Mouse (Mus musculus): ENCODE results near the gene Hsd11b1.
A peak's percentile ranks its signal among the peaks of the same experiment; 100 is the strongest.
"Not testable (repeated sequence)": the region's sequence is repeated elsewhere in the genome, so short reads cannot be mapped to it uniquely, and the experiment has no call there.

The Hsd11b1 gene

GRCm38 (mm10) chr1:193278414-193279045 is 14.7 kb upstream of the Hsd11b1 start:
- DNase-seq (ENCODE audit: low spot score) = peak; percentile 13

DNA sequence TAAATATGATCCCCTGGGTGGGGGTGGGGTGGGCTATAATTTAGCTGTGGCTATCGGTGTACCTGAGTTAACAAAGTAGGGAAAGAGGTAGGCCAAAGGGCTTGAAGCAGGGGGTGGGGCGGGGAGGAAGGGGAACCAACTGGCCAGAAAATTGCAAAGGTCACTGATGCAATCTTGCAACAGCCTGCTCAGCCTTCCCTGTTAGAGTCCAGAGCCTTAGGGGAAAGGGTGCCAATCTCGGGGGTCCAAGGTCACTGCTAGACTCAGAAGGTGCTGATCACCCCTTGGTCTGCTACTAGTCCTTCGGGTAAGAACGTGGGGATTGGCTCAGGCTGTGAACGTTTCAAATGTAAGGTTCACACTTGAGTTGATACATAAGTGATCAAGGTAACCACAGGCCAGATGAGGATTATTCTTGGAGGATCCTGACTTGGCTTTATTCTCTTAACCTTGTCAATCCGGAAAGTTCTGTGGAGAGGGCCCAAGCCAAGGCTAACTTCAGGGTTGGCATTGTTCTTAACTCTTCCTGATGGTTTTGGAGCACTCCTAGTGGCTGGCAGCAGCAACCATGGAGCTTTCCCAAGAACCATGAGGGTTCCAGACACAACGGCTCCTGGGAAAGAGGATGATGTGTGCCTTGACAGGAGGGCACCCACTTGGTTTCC is 10.7 kb upstream of the Hsd11b1 start:
- DNase-seq (ENCODE audit: low spot score) = no peak

DNA sequence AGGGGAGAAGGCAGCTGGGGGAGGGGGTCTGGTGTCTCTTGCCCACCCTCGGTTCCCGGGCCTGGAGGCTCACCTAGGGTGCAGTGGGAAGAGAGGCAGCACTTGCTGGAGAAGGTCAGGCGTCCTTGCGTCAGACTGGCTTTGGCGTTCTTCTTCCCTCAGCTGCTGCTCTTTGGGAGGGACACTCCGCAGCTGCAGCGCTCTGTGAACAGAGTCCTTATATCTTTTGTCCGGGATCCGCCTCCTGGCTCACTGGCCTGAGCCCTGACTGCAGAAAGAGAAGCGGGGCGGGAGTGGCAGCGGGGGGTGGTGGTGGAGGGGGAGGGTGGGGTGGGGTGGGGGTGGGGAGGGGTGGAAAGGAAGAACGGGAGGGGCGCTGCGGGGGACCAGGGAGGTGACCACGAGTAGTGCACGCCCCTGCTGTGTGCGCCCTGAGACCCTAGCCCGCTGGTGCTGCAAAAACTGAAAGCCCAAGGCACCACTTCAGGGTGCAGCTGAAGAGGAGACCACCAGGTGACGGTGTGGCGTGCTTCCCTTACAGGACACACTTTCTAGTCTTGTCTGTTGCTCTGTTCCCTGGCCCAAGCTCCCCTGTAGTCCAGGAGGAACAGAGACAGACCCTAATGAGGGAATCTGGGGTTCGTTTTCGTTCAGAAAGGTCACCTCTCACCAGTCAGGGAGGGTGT is 9.2 kb upstream of the Hsd11b1 start, which contains the start of gene G0s2:
G0s2 (minus strand) TSS at position 302 of the 686 bp plus-strand sequence.
- DNase-seq (ENCODE audit: low spot score) = peak; percentile 74

DNA sequence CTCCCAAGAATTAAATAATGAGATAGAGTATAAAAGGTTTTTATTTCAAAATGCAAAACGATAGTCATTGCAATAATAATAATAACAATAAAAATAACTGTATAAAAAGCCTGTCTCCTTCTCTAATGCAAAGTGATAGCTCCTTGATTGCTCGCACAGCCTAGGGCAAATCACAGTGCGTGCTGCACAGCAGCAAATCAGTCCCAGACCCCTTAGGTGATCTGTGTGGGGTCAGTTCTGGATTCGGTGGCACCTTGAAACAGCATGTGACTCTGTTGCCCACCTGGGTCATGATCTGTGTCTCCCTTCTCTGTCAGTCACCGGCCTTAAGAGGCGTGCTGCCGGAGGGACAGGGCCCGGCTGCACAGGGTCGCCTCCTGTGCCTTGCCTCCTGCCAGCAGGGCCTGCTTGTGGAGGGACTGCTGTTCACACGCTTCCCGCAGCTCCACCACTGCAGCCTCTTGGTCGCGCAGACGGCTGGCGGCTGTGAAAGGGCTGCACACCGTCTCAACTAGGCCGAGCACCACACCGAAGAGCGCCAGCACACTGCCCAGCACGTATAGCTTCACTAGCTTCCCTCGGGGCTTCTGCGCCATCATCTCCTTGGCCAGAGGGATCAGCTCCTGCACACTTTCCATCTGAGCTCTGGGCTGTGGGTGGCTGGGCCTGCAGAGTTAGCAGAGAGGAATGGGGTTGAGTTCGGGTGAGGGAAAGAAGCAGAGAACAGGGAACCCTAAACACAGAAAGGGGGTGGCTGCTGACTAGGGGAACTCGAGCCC is 8.5 kb upstream of the Hsd11b1 start:
- no peak for DNase-seq (ENCODE audit: low spot score)

GRCm38 (mm10) chr1:193270965-193271763 is 7.3 kb upstream of the Hsd11b1 start:
- no peak for DNase-seq (ENCODE audit: low spot score)

DNA sequence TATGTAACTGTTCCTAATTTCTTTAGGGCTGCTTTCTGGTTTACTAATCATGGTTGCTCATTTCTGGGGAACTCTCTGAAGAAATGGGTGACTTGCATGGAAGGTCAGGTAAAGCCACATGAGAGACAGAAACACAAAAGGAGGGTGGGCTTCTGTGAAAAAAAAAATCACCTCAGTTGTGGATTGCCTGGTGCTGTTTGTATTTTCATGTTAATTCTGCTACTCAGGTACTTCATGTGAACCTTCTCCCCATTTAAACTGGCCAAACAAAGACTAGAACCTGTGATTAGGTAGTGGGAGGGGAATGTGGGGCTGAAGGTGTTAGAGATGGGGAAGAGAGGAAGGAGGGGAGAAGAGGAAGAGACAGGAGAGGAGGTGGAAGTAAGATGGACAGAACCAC is 1.9 kb upstream of the Hsd11b1 start:
- no peak for DNase-seq (ENCODE audit: low spot score)

DNA sequence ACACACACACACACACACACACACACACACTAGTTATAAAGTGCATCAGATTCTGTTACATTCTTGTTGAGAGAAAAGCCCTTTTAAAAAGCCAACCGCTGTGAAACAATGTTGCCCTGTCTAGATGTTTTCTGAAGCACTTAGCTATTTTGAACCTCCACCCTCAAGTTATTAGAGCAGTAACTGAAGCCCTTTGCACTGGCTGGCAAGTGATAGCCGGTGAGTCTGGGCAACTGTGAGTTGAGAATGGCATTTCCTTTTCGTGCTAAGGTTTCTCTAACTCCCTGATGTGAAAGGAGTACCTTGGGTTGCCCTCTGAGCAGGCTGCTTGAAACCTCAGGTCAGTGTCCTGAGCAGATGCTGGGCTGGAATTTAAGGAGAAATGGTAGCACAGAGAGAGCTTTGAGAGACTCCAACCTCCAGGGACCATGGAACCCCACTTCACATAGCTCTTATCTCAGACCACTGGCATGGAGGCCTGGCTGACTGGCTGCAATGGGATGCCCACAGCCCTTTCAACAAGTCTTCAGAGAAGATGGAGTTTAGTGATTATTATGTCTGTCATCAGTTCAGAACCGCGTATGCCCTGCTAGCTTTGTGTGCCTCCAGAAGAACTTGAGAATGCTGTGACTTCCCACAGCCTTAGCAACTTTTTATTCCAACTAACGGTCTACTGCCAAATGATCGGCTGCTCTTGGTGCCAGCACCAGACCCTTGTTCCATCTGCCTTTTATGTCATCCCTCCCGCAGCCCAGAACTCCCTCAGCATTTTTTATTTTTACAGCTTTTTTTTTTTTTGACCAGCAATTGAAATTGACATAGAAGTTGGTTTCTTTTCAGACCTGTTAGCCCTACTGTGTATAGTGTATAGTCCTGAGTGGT is 608 bp downstream of the Hsd11b1 start:
- DNase-seq (ENCODE audit: low spot score) = no peak

GRCm38 (mm10) chr1:193261897-193262548 is 1.9 kb downstream of the Hsd11b1 start:
- no peak for DNase-seq (ENCODE audit: low spot score)

- DNase-seq (ENCODE audit: low spot score) = no peak
Observed at GRCm38 (mm10) chr1:193259559-193259958, 4.3 kb downstream of the Hsd11b1 start.

GRCm38 (mm10) chr1:193256621-193257098 is 7.2 kb downstream of the Hsd11b1 start:
- DNase-seq (ENCODE audit: low spot score) = no peak

DNA sequence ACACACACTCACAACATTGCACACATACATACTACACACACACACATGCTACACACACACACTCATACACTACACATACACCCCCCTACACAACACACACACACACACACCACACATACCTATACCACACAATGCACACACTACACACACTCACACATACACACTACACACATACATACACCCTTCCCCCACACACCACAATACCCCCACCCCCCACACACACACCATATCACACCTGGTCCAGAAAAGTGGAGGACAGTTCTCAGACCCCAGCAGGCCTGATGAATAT is 7.6 kb downstream of the Hsd11b1 start:
- DNase-seq (ENCODE audit: low spot score) = no peak

- no peak for DNase-seq (ENCODE audit: low spot score)
Observed at GRCm38 (mm10) chr1:193255488-193256288, 8.2 kb downstream of the Hsd11b1 start.

DNA sequence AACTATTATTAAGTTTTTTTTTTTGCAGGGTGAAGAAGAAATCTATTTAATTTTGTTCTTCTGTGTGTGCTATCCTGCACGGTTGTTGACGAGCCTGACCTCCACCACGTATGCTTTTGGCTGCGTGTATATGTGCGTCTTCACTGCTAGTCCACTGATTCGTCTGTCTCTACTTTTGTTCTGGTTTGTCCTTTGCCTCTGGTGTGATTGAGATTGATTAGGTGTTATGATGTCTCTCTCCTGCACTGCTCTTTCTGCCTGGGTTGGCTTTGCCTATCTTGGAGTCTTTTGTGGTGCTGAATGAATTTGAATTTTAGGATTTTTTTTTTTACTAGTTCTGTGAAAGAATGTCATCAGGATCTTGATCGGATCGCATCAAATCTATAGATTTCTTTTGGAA is 8.8 kb downstream of the Hsd11b1 start:
- no peak for DNase-seq (ENCODE audit: low spot score)

DNA sequence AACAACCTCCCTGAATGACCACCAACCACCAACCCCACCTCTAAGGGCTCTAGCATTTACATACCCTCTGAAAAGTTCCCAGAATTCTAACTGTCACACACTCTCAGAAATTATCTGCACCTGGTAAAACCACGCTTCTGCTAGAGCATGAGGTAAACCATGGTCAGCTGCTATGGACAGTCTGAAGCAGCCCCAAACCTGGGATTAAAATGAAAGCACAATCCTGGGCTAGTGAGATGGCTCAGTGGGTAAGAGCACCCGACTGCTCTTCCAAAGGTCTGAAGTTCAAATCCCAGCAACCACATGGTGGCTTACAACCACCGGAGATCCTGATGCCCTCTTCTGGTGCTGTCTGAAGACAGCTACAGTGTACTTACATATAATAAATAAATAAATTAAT is 10.0 kb downstream of the Hsd11b1 start:
- DNase-seq (ENCODE audit: low spot score) = not testable (repeated sequence)

DNA sequence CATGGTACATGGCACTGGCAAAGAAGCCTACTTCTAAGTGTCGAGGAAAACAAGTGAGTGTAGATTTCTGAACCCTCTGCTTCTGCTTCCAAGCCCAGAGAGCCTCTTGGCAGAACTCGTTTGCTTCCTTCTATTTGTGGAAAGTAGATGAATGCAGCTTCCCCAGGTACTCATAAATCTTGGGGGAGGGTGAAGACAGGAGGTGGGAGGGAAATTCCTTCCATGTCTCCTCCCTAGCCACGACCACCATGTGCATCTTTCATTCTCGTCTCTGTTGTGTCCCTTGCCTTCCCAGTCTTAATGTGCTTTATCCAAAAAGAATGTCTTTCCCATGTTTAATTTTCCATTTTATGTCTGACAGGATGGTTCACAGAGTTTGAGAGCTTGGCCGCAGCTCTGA is 11.3 kb downstream of the Hsd11b1 start:
- DNase-seq (ENCODE audit: low spot score) = no peak

DNA sequence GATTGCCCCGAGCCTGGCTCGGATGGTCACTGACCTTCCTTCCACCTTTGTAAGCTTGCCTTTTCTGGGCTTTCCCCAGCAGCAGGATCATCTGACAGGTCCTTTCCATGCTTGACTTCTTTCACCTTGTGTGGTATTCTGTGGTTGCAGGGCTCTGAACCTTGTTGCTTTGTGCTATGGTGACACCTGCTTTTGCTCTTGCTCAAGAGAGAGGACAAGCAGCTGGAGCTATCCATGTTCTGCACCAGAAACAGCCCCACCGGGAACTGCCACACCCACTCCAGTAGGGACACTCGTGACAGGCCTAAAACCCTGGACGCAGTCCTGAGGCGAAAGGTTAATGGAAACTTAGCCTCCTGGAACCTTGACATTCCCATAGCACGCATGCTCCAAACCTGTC is 12.5 kb downstream of the Hsd11b1 start:
- no peak for DNase-seq (ENCODE audit: low spot score)

DNA sequence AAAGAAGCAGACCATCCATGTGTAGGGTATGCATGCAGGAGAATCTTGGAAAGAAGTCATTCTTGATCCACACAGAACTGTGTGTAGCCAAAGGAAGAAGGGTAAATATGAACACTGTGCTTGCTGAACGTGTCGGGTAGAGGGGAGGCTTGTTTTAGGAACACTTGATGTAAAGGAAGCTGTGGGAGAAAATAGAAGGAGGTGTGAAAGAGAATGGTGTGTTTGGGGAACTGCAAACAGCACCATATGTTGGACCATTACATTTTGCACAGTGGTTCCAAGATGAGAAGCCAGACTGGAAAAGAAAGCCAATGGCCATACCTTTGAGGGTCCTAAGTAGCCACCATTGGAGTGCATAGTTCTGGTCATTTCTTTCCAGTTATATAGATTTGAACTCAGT is 13.8 kb downstream of the Hsd11b1 start:
- DNase-seq (ENCODE audit: low spot score) = no peak

DNA sequence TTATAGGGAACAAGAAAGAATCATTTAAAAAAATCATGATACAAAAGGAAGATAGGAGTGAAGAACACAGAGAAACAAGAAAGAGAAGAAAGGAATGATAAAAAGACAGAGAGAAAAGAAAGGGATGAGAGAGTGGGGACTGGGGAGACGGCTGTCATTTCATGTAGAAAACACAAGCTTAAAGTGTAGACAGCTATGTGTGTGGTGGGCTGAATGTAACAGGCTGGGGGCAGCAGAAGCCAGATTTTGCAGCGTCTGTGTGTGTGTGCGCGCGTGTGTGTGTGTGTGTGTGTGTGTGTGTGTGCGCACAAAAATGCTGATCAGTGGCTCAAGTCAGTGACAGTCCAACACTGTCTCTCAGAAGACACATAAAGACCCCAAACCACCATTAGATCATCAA is 19.6 kb downstream of the Hsd11b1 start:
- no peak for DNase-seq (ENCODE audit: low spot score)

- DNase-seq (ENCODE audit: low spot score) = no peak
Observed at GRCm38 (mm10) chr1:193243571-193244193, 20.2 kb downstream of the Hsd11b1 start.
